Mouse (Mus musculus) heart, embryonic 12.5 days (tissue): Measurements from ENCODE around the gene Evi5l. TPM values are rescaled to one million over a fixed set of nuclear protein-coding genes. Genes with fewer than 3 reads are reported as not detected.

Experiments used
- ATAC-seq: fragments of 200-750 bp; cut with Nextera tagmentation; 2 replicates; pipeline ENCODE4 v1.8.0; 2017; ENCODE audit warnings: moderate TSS enrichment, moderate library complexity; ENCODE audit not compliant: insufficient number of reproducible peaks, low FRiP score
- H3K27ac ChIP-seq: fragments of 300-500 bp; sonication (generic); 2 replicates; pipeline ENCODE4 v1.5.1; 2016; ENCODE audit warnings: mild to moderate bottlenecking, moderate library complexity; ENCODE audit not compliant: poor library complexity, severe bottlenecking
- H3K27me3 ChIP-seq: fragments of 300-500 bp; sonication (generic); replicated peaks from 2 replicates; pipeline ENCODE4 v1.6.1; 2016; ENCODE audit warnings: mild to moderate bottlenecking, moderate library complexity
- H3K36me3 ChIP-seq: fragments of 300-500 bp; sonication (generic); 2 replicates; pipeline ENCODE4 v1.6.1; 2016; ENCODE audit warnings: mild to moderate bottlenecking, moderate library complexity
- H3K4me1 ChIP-seq: fragments of 300-500 bp; sonication (generic); replicated peaks from 2 replicates; pipeline ENCODE4 v1.6.1; 2016; ENCODE audit warnings: mild to moderate bottlenecking
- H3K4me2 ChIP-seq: fragments of 300-500 bp; sonication (generic); 2 replicates; pipeline ENCODE4 v1.6.1; 2016; ENCODE audit warnings: mild to moderate bottlenecking, moderate library complexity
- H3K4me3 ChIP-seq: fragments of 300-500 bp; sonication (generic); 2 replicates; pipeline ENCODE4 v1.5.1; 2016; ENCODE audit warnings: mild to moderate bottlenecking
- H3K9ac ChIP-seq: fragments of 300-500 bp; sonication (generic); 2 replicates; pipeline ENCODE4 v1.6.1; 2016; ENCODE audit warnings: mild to moderate bottlenecking, moderate library complexity
- H3K9me3 ChIP-seq: fragments of 300-500 bp; sonication (generic); replicated peaks from 2 replicates; pipeline ENCODE4 v1.6.1; 2016; ENCODE audit warnings: mild to moderate bottlenecking, moderate library complexity
- WGBS: fragments of 180-500 bp; shearing (Covaris S2); methylation state at CpG from one replicate; pipeline ENCODE4 v1.1.7; 2016; 5-methylcytosine and 5-hydroxymethylcytosine counted together
- polyA plus RNA-seq: library from polyadenylated mRNA; unstranded; fragments of >200 nt; fragmentation: Nextera tagmentation; extraction: Ambion mirVana; gene quantifications from 2 replicates; pipeline ENCODE4 v1.2.1, GENCODE M21; 2016

The Evi5l gene
- polyA plus RNA-seq: 15.2 and 18.4 TPM in 2 replicates

DNA sequence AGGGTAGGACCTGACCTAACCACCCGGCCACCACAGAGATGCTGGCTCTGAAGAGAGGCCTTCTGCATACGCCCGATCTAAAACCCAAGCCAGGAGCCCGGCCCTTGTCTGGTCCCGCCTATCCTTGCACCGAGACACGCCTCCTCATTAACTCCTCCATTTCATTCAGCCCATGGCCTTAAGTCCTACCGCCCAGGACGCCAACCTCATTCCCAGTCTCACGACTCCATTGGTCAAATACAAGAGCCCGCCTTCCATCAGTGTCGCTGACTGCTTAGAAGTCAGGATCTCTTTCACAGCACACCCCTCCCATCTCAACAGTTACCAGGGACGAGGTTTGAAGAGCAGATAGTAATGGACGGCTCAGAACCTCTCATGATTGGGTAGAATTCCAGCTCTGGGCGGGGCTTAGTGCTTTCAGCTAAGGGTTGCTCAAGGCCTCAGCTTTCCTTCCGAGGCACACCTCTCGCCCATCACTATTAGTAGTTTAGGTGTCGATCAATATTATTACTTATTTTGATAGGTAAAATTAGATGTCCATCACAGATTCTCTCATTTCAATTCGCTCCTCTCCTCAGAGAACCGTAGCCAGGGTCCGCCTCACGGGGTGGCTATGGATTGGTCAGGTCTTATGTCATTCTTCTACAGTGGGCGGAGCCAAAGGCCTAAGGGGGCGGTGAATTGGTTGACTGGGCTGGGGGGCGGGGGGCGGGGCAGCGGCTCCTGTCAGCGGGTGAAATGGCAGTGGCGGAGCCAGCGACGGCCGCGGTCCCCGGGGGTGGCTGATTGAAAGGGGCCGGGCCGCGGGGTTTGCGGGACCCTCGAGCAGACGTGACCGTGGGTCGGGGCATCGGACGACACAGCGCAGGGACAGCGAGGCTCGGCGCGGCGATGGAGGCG, at the start of gene Evi5l:
Evi5l (plus strand) TSS at position 716 of the 900 bp plus-strand sequence.
- under 1% methylated on average over 51 of the region's 51 CpGs for WGBS
- H3K9ac ChIP-seq: peak within 1 kb of the TSS; percentile 94
- peak within 1 kb of the TSS; percentile 95 for H3K4me2 ChIP-seq
- H3K27me3 ChIP-seq: no peaks in the 10 kb centered on the region
- no peaks in the 10 kb centered on the region for H3K9me3 ChIP-seq
- peak within 1 kb of the TSS; percentile 91 for H3K4me3 ChIP-seq
- peak; percentile 98 for ATAC-seq
- no peak within 1 kb of the TSS for H3K27ac ChIP-seq
- H3K36me3 ChIP-seq: no peaks in the 10 kb centered on the region
- H3K4me1 ChIP-seq: peaks cover 9% of the 10 kb centered on the region

DNA sequence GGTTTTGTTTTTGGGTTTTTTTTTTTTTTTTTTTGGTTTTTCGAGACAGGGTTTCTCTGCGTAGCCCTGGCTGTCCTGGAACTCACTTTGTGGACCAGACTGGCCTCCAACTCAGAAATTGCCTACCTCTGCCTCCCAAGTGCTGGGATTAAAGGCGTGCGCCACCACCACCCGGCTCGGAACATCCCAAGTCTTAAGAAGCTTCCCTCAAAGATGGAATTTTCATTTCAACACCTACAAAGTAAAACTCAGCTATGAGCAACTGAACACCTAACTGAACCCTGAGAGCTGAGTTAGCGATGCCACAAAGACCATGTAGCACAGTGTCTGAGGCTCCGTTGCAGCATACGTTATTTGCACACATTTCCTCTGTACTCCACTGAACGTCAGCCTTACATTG, 32.6 kb upstream of the Evi5l start, which contains the start of gene Cd209g:
Cd209g (plus strand) TSS at position 301 of the 400 bp plus-strand sequence.
- Histone ChIP-seq H3K27me3 (peaks cover 4% of the 10 kb centered on the region), H3K9me3 (no peaks in the 10 kb centered on the region), H3K4me3 (no peak within 1 kb of the TSS), H3K36me3 (no peaks in the 10 kb centered on the region), H3K4me1 (no peaks in the 10 kb centered on the region), H3K4me2 (no peak within 1 kb of the TSS), H3K27ac (no peak within 1 kb of the TSS), H3K9ac (no peak within 1 kb of the TSS)
- no peak for ATAC-seq
- 90% methylated on average over 10 of the region's 10 CpGs for WGBS

GRCm38 (mm10) chr8:4139660-4140646, 26.4 kb upstream of the Evi5l start:
- H3K4me2 ChIP-seq: peak overlapping the region; percentile 30; the same call in 1 of the 2 replicates
- no peaks in the 10 kb centered on the region for H3K4me1 ChIP-seq
- WGBS: 8% methylated on average over 12 of the region's 12 CpGs
- no peak overlapping the region for H3K9ac ChIP-seq
- peak; percentile 39; the same call in 1 of the 2 replicates for ATAC-seq
- no peaks in the 10 kb centered on the region for H3K36me3 ChIP-seq
- no peaks in the 10 kb centered on the region for H3K9me3 ChIP-seq
- H3K4me3 ChIP-seq: no peak overlapping the region
- no peak overlapping the region for H3K27ac ChIP-seq
- H3K27me3 ChIP-seq: peaks cover 11% of the 10 kb centered on the region

DNA sequence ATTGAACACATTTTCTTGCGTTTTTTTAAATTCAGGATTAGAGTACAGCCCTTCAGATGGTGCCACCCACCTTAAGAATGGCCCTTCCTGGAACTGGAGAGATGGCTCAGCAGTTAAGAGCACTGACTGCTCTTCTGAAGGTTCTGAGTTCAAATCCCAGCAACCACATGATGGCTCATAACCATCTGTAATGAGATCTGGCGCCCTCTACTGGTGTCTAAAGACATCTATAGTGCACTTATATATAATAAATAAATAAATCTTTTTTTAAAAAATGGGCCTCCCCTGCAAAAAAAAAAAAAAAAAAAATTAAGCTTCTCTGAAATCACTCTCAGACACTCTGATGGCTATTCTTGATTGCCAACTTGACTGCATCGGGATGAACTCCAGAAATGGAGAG, 24.6 kb upstream of the Evi5l start:
- H3K9me3 ChIP-seq: no peaks in the 10 kb centered on the region
- 57% methylated on average over 3 of the region's 3 CpGs for WGBS
- ATAC-seq: no peak
- H3K36me3 ChIP-seq: no peaks in the 10 kb centered on the region
- H3K4me3 ChIP-seq: no peak overlapping the region
- no peak overlapping the region for H3K27ac ChIP-seq
- H3K27me3 ChIP-seq: peaks cover 11% of the 10 kb centered on the region
- H3K4me2 ChIP-seq: no peak overlapping the region
- H3K4me1 ChIP-seq: no peaks in the 10 kb centered on the region
- H3K9ac ChIP-seq: no peak overlapping the region

DNA sequence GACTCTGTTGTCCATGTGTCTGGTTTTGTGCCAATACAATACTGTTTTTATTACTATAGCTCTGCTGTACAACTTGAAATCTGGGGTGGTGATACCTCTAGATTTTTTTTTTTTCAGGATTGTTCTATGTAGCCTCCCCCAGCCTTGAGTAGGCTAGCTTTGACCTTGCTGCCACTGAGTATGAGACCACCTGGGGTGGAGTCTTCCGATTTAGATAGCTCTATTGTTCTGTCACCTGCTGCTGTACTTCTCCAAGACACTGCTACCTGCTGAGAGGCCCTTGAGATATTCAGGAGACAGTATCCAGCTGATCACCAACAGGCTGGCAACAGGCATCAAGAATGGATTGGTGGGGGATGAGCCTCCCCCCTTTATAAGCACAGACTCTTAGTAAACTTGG, 19.1 kb upstream of the Evi5l start:
- no peaks in the 10 kb centered on the region for H3K27me3 ChIP-seq
- H3K4me1 ChIP-seq: no peaks in the 10 kb centered on the region
- 22% methylated on average over 1 of the region's 1 CpGs for WGBS
- H3K4me2 ChIP-seq: no peak overlapping the region
- H3K9me3 ChIP-seq: peaks cover 8% of the 10 kb centered on the region
- H3K9ac ChIP-seq: no peak overlapping the region
- H3K36me3 ChIP-seq: no peaks in the 10 kb centered on the region
- no peak overlapping the region for H3K4me3 ChIP-seq
- no peak overlapping the region for H3K27ac ChIP-seq
- ATAC-seq: no peak

DNA sequence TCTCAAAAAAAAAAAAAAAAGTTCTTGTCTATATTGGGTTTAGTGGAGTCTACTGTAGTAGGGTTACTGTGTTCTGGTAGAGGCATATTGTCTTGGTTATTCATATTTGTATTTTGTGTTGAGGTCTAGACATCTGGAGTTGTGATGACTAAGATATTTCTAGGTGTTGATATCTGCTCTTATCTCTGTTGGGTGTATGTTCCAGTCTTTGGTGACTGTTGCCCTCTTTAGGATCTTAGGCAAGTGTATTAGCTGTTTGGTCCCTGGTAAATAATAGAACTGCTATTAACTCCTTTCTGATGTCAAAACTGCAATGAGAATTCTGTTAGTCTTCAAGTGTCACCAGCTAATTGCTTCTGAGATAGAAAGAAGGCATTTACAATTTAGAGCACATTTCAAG, 11.5 kb upstream of the Evi5l start:
- no peak overlapping the region for H3K9ac ChIP-seq
- H3K4me2 ChIP-seq: no peak overlapping the region
- no peak for ATAC-seq
- H3K4me1 ChIP-seq: no peaks in the 10 kb centered on the region
- H3K9me3 ChIP-seq: peaks cover 5% of the 10 kb centered on the region
- H3K27me3 ChIP-seq: no peaks in the 10 kb centered on the region
- no peaks in the 10 kb centered on the region for H3K36me3 ChIP-seq
- no peak overlapping the region for H3K4me3 ChIP-seq
- H3K27ac ChIP-seq: no peak overlapping the region

GRCm38 (mm10) chr8:4162786-4163185, 3.6 kb upstream of the Evi5l start:
- WGBS: 50% methylated on average over 4 of the region's 4 CpGs

DNA sequence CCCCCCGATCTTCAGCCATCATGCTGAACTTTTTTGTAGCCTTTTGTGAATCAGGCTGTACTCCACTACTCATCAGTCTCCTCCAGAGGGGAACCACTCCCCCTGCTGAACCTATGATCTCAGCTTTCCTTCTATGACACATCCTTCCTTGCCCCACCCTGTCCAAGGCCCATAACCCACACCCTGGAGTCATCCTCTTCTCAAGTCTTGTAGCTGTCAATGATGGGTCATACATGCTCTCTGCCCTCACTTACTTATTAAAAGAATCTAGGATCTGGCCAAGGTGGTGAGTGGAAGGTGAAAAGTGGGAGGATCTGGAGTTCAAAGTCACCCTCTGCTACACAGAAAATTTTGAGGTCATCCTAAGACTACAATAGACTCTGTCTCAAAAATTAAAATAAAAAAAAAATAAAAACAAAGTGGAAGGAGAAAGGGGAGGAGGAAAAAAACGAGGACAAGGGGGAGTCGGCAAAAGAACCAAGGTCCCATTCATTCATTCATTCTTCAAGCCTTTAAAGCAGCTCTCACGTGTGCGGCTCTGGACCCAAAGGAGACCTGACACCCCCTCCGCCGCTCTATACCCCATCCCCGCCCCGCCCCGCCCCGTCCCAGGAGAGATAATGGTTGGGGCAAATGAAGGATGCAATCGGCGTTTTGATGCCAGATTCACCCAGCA, 1.1 kb upstream of the Evi5l start:
- Histone ChIP-seq H3K36me3 (no peaks in the 10 kb centered on the region), H3K4me3 (peak overlapping the region; percentile 91), H3K27ac (no peak overlapping the region), H3K4me1 (peaks cover 9% of the 10 kb centered on the region), H3K9me3 (no peaks in the 10 kb centered on the region), H3K4me2 (peak overlapping the region; percentile 81), H3K9ac (peak overlapping the region; percentile 49; the same call in 1 of the 2 replicates), H3K27me3 (no peaks in the 10 kb centered on the region)
- WGBS: 8% methylated on average over 13 of the region's 13 CpGs
- no peak for ATAC-seq

More at GRCm38 (mm10) chr8:4162786-4163185, 3.6 kb upstream of the Evi5l start:
- no peaks in the 10 kb centered on the region for H3K36me3 ChIP-seq
- peaks cover 9% of the 10 kb centered on the region for H3K4me1 ChIP-seq
- H3K4me3 ChIP-seq: no peak overlapping the region
- no peak overlapping the region for H3K9ac ChIP-seq
- no peak overlapping the region for H3K4me2 ChIP-seq
- no peak for ATAC-seq
- H3K9me3 ChIP-seq: no peaks in the 10 kb centered on the region
- H3K27ac ChIP-seq: no peak overlapping the region
- H3K27me3 ChIP-seq: no peaks in the 10 kb centered on the region

GRCm38 (mm10) chr8:4166881-4167525, 636 bp downstream of the Evi5l start:
- peak overlapping the region; percentile 94 for H3K9ac ChIP-seq
- peak overlapping the region; percentile 91 for H3K4me3 ChIP-seq
- H3K4me1 ChIP-seq: peaks cover 9% of the 10 kb centered on the region
- no peak for ATAC-seq
- 9% methylated on average over 10 of the region's 10 CpGs for WGBS
- no peak overlapping the region for H3K27ac ChIP-seq
- peak overlapping the region; percentile 95 for H3K4me2 ChIP-seq
- no peaks in the 10 kb centered on the region for H3K27me3 ChIP-seq
- no peaks in the 10 kb centered on the region for H3K9me3 ChIP-seq
- H3K36me3 ChIP-seq: no peaks in the 10 kb centered on the region

- WGBS: 85% methylated on average over 1 of the region's 1 CpGs
- Histone ChIP-seq H3K4me3 (no peak overlapping the region), H3K4me1 (peaks cover 9% of the 10 kb centered on the region), H3K27me3 (no peaks in the 10 kb centered on the region), H3K9me3 (no peaks in the 10 kb centered on the region), H3K27ac (no peak overlapping the region), H3K9ac (no peak overlapping the region), H3K4me2 (no peak overlapping the region), H3K36me3 (no peaks in the 10 kb centered on the region)
- ATAC-seq: no peak
These were observed 1.6 kb downstream of the Evi5l start for GRCm38 (mm10) chr8:4167918-4168317.
